Mouse (Mus musculus) kidney, postnatal 0 days (tissue): ENCODE results near the gene Casp9. TPM values are rescaled to one million over a fixed set of nuclear protein-coding genes. Genes with fewer than 3 reads are reported as not detected.
A peak's percentile ranks its signal among the peaks of the same experiment; 100 is the strongest.

ENCODE experiments used
- ATAC-seq: fragments of 200-750 bp; cut with Nextera tagmentation; replicated peaks from 2 replicates; pipeline ENCODE4 v1.8.0; 2017; ENCODE audit warnings: low read depth, moderate number of reproducible peaks, moderate TSS enrichment, moderate library complexity; ENCODE audit not compliant: low FRiP score
- DNase-seq: peaks from one replicate; pipeline ENCODE4 v3.0.0-alpha.2; 2016; ENCODE audit warnings: low spot score
- H3K27ac ChIP-seq: fragments of 300-500 bp; sonication (generic); 2 replicates; pipeline ENCODE4 v1.5.1; 2014; ENCODE audit warnings: mild to moderate bottlenecking
- H3K27me3 ChIP-seq: fragments of 300-500 bp; sonication (generic); 2 replicates; pipeline ENCODE4 v1.6.1; 2014; ENCODE audit warnings: low read length, mixed read lengths; ENCODE audit not compliant: insufficient read depth
- H3K36me3 ChIP-seq: fragments of 300-500 bp; sonication (generic); 2 replicates; pipeline ENCODE4 v1.6.1; 2014; ENCODE audit warnings: low read length, mixed read lengths; ENCODE audit not compliant: insufficient read depth
- H3K4me1 ChIP-seq: fragments of 300-500 bp; sonication (generic); replicated peaks from 2 replicates; pipeline ENCODE4 v1.6.1; 2014; ENCODE audit warnings: antibody characterized with exemption, low read length, mixed read lengths; ENCODE audit not compliant: insufficient read depth
- H3K4me2 ChIP-seq: fragments of 300-500 bp; sonication (generic); 2 replicates; pipeline ENCODE4 v1.6.1; 2014; ENCODE audit warnings: mild to moderate bottlenecking, low read length, moderate library complexity, mixed read lengths
- H3K4me3 ChIP-seq: fragments of 300-500 bp; sonication (generic); replicated peaks from 2 replicates; pipeline ENCODE4 v1.5.1; 2014; ENCODE audit warnings: low read depth, low read length
- H3K9ac ChIP-seq: fragments of 300-500 bp; sonication (generic); 2 replicates; pipeline ENCODE4 v1.6.1; 2014; ENCODE audit warnings: low read depth, low read length
- H3K9me3 ChIP-seq: fragments of 300-500 bp; sonication (generic); replicated peaks from 2 replicates; pipeline ENCODE4 v1.6.1; 2016; ENCODE audit warnings: low read length, inconsistent platforms, mixed read lengths
- CTCF ChIP-seq: IDR thresholded peaks from 2 replicates; pipeline ENCODE4 v1.5.1; 2016; ENCODE audit warnings: antibody characterized with exemption, low read depth, mild to moderate bottlenecking, moderate library complexity
- WGBS: fragments of 180-500 bp; shearing (Covaris S2); extraction: QIAGEN DNeasy Blood & Tissue Kit; methylation state at CpG from one replicate; pipeline ENCODE4 v1.1.7; 2014; 5-methylcytosine and 5-hydroxymethylcytosine counted together
- polyA plus RNA-seq: library from polyadenylated mRNA; unstranded; fragments of >200 nt; fragmentation: Nextera tagmentation; extraction: Ambion mirVana; gene quantifications from 2 replicates; pipeline ENCODE4 v1.2.1, GENCODE M21; 2015

Casp9 gene
- polyA plus RNA-seq, 1 experiment from 2014 or later: 20.0 TPM

DNA sequence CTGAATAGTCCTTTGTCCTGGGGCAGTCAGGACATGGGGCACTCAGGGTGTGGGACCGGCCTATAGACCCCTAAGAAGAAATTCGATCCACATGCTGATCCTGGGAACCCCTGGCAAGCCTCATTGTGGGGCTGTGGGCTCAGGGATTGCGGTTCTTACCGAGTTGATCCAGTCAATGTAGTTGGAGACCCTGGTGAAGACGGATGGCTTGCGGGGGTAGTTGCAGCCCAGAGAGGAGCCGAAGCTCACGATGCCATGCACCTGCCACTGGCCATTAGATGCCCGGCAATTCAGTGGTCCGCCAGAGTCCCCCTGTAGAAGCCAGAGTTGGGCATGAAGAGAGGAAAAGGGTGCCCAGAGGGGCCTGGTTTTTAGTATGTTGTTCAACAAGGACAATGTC lies 24.3 kb downstream of the Casp9 start:
- 70% methylated on average over 10 of the region's 10 CpGs for WGBS
- no peak overlapping the region for H3K4me2 ChIP-seq
- no peak overlapping the region for H3K27ac ChIP-seq
- DNase-seq: no peak
- H3K27me3 ChIP-seq: no peaks in the 10 kb centered on the region
- no peak for ATAC-seq
- peaks cover 16% of the 10 kb centered on the region for H3K36me3 ChIP-seq
- H3K4me1 ChIP-seq: no peaks in the 10 kb centered on the region
- H3K4me3 ChIP-seq: no peak overlapping the region
- TF ChIP-seq CTCF: no peak
- no peaks in the 10 kb centered on the region for H3K9me3 ChIP-seq
- H3K9ac ChIP-seq: no peak overlapping the region

DNA sequence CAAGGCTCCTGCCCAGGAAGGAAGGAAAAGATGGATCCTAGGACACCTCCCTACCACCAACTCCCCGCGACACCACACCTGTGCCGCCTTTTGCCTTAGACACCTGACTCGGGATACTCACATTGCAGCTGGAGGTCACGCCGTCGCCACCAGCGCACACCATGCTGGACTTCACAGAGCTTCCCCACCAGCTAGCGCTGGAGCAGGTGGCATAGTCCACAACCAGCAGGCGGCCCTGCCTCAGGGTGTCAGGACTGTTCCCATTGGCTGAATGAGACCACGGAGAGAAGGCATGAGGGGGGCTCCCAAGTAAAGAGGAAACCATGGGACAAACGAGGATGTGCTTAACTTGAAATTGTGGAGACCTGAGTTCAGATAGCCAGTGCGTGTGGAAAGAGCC lies 25.4 kb downstream of the Casp9 start:
- H3K36me3 ChIP-seq: peaks cover 5% of the 10 kb centered on the region; the same call in 1 of the 2 replicates
- no peak overlapping the region for H3K9ac ChIP-seq
- no peak for DNase-seq
- H3K4me3 ChIP-seq: no peak overlapping the region
- no peaks in the 10 kb centered on the region for H3K4me1 ChIP-seq
- no peak for ATAC-seq
- WGBS: 87% methylated on average over 13 of the region's 13 CpGs
- H3K27ac ChIP-seq: no peak overlapping the region
- no peaks in the 10 kb centered on the region for H3K9me3 ChIP-seq
- TF ChIP-seq CTCF: no peak
- H3K4me2 ChIP-seq: no peak overlapping the region
- no peaks in the 10 kb centered on the region for H3K27me3 ChIP-seq

DNA sequence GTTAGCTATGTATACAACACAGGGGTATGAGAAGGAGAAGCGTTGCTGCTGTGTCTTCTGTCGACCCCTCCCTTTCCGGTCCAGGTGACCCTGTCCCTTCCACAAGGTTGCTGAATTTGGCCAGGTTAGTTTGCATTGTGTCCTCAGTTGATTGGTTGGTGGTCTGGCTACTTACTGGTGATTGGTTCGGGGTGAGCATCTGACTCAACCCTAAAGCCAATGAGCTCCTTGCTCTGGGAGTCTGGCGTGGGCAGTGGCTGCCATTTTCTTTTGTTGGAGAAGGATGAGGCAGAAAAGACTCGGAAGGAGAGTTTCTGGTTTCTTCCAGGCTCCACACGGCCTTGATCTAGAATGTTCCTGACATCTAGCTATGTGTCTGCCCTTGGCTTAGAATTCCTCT lies 25.9 kb downstream of the Casp9 start:
- DNase-seq: no peak
- H3K27me3 ChIP-seq: no peaks in the 10 kb centered on the region
- no peaks in the 10 kb centered on the region for H3K9me3 ChIP-seq
- no peak for ATAC-seq
- peaks cover 5% of the 10 kb centered on the region; the same call in 1 of the 2 replicates for H3K36me3 ChIP-seq
- no peak for TF ChIP-seq CTCF
- 93% methylated on average over 7 of the region's 7 CpGs for WGBS
- no peak overlapping the region for H3K9ac ChIP-seq
- no peak overlapping the region for H3K4me3 ChIP-seq
- no peaks in the 10 kb centered on the region for H3K4me1 ChIP-seq
- no peak overlapping the region for H3K27ac ChIP-seq
- no peak overlapping the region for H3K4me2 ChIP-seq

DNA sequence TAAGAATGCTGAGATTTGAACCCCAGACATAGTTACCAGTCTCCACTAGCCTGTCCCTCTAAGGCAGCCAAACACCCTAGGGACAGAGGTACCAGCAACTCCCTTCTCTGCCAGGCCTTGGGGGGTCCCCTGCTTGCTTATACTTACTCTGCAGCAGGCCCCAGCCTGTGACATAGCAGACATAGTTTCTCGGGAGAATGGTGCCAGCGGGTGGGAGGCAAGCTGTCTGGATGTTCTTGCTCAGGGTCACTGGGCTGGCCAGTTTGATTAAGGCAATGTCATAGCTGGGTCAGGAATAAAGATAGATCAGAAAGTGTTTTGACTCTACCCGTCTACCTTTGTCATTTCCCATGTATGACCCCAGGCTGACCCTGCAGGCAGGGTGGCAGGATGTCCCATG lies 27.8 kb downstream of the Casp9 start:
- DNase-seq (no peak), ATAC-seq (no peak)
- Histone ChIP-seq H3K4me3 (no peak overlapping the region), H3K36me3 (no peaks in the 10 kb centered on the region), H3K4me2 (no peak overlapping the region), H3K27ac (no peak overlapping the region), H3K27me3 (no peaks in the 10 kb centered on the region), H3K4me1 (no peaks in the 10 kb centered on the region), H3K9ac (no peak overlapping the region), H3K9me3 (no peaks in the 10 kb centered on the region)
- TF ChIP-seq CTCF: no peak
- WGBS: 57% methylated on average over 3 of the region's 3 CpGs

DNA sequence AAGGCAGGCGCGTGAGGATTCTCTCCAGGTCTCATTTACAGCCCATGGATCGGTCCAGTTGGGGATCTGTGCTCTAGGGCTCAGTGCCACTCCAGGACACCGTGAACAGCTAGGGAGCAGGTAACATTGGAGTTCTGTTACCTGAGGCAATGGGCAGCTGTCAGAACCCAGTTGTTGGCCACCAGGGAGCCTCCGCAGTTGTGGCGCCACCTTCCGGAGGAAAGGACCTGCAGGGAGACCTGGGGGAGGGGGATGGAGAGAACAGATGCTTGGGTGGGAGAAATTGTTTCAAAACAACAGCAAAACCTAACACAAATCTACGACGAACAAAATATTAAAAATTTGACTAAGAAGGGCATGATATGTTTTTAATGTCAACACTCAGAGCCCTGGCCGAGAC lies 28.7 kb downstream of the Casp9 start:
- Histone ChIP-seq H3K4me3 (no peak overlapping the region), H3K4me1 (no peaks in the 10 kb centered on the region), H3K27ac (no peak overlapping the region), H3K4me2 (no peak overlapping the region), H3K27me3 (no peaks in the 10 kb centered on the region), H3K9ac (no peak overlapping the region), H3K36me3 (no peaks in the 10 kb centered on the region), H3K9me3 (no peaks in the 10 kb centered on the region)
- no peak for ATAC-seq
- peak; percentile 48; the same call in 1 of the 2 replicates for TF ChIP-seq CTCF
- DNase-seq: no peak
- WGBS: 80% methylated on average over 10 of the region's 10 CpGs

DNA sequence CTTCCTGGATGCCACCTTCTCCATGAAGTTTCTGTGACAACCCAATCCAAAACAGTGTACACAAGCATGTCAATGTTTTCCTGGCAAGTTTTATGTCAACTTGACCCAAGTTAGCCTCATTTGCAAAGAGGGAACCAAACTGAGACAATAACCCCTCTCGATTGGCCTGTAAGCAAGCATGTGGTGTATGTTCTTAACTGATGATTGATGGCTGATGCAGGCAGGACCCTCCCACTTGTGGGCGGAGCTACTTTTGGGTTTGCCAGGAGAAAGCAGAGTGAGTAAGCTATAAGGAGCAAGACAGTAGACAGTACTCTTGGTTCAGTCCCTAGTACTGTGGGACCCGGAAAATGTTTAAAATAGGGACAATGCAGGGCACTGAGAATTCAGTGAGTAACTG lies 29.6 kb downstream of the Casp9 start:
- no peak for TF ChIP-seq CTCF
- peak; percentile 21 for DNase-seq
- WGBS: 62% methylated on average over 3 of the region's 3 CpGs

DNA sequence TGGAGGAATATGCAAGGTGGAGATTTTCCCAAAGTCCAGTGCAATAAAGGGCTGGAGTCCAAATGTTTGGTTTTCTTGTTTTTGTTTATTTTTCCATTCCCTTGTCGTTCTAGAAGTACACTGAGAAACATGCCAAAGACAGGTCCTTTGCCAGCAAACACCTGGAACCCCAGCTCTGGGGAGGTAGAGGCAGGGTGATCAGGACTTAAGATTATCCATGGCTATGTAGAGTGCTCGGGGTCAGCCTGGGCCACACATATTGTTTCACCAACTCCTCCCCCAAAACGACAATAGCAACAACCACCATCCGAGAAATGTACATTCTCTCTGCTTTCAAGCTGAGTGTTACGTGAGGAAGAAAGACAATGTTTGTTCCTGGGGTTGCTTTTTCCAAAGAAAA lies 32.6 kb downstream of the Casp9 start, which contains the start of gene Cela2a:
Cela2a (minus strand) TSS at position 101 of the 400 bp plus-strand sequence.
- no peak within 1 kb of the TSS for H3K27ac ChIP-seq
- no peaks in the 10 kb centered on the region for H3K36me3 ChIP-seq
- no peaks in the 10 kb centered on the region for H3K4me1 ChIP-seq
- DNase-seq: no peak
- H3K4me3 ChIP-seq: no peak within 1 kb of the TSS
- no peaks in the 10 kb centered on the region for H3K27me3 ChIP-seq
- H3K9me3 ChIP-seq: no peaks in the 10 kb centered on the region
- WGBS: 49% methylated on average over 5 of the region's 5 CpGs
- no peak within 1 kb of the TSS for H3K9ac ChIP-seq
- no peak for ATAC-seq
- H3K4me2 ChIP-seq: no peak within 1 kb of the TSS
- TF ChIP-seq CTCF: no peak

More for the DNA sequence above, 29.6 kb downstream of the Casp9 start:
- no peak overlapping the region for H3K4me3 ChIP-seq
- no peak for ATAC-seq
- H3K27me3 ChIP-seq: no peaks in the 10 kb centered on the region
- H3K4me1 ChIP-seq: no peaks in the 10 kb centered on the region
- no peak overlapping the region for H3K9ac ChIP-seq
- no peaks in the 10 kb centered on the region for H3K9me3 ChIP-seq
- no peak overlapping the region for H3K27ac ChIP-seq
- H3K36me3 ChIP-seq: no peaks in the 10 kb centered on the region
- no peak overlapping the region for H3K4me2 ChIP-seq
